Mouse (Mus musculus): ENCODE results near the gene Pgp. TPM values are rescaled to one million over a fixed set of nuclear protein-coding genes. Genes with fewer than 3 reads are reported as not detected.

Pgp gene
- polyA plus RNA-seq, 1 experiment from 2014 or later = 60.0 TPM

DNA sequence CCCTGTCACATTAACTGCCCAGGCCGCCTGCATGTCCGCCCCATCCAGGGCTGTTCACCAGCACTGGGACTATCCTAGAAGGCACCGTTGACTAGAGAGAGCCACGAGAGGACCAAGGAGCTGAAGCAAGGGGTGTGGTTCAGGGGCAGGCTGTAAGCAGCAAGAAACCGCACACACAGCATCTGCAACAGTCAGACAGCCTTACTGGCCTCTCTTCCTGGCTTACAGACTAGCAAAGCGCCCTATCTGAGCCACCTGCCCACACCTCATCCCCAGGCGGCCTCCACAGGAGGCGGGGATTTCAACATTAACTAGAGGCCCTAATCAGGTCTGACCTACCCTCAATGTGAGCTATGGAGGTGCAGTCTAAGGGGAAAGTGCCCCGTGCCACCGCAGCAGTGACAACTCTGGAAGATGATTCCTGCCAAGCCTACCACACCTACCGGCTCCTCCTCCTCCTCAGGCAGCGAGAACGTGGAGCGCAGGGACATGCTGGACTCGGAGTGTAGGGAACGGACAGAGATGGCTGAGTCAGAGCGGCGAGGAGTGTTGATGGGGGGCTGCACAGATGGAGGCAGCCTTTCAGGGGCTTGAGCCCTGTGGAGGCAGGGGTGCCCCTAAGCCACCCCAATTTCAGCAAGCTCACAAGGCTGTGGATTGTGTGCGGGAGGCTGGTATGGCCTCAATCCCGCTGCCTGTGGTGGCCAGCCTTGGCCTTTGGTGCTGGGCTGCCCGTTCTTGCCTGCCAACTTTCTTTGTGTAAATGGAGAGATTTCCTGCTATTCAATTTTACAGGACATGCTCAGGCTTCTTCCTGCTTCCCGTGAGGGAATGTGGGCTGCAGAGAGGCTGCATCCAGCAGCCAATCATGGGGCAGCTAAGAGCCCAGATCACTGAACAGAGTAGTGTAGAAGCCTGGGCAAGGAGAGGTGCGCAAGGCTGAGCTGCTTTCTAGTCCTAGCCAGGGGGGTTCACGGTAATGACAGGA lies 44.4 kb downstream of the Pgp start:
- H3K36me3 ChIP-seq = peaks cover 90% of the 10 kb centered on the region
- no peak overlapping the region for H3K4me2 ChIP-seq (replicated peaks)
- H3K9ac ChIP-seq (replicated peaks) = no peak overlapping the region

DNA sequence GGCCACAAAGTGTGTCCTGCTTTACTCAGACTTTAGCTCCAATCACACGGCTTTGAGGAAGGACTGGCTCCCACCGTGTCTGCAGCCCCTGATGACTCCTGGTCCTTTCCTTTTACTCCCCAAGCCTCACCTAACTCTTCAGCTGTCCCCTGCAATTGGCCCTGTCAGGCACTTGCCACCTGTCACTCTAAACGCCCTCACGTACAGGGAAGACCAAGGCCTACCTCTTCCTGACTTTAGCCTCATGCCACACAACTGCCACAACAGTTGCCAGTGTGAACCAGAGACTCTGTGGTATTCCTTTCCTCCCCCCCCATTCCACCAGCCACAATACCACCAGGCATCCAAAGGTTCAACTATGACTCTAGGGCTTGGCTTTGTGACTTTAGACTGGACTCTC lies 50.3 kb downstream of the Pgp start:
- ATAC-seq (ENCODE audit: low FRiP score, low read depth) = no peak
- Histone ChIP-seq H3K4me2 (replicated peaks) (no peak overlapping the region), H3K9me3 (no peaks in the 10 kb centered on the region), H3K36me3 (peaks cover 47% of the 10 kb centered on the region), H3K27ac (replicated peaks) (no peak overlapping the region), H3K4me3 (no peak overlapping the region), H3K27me3 (no peaks in the 10 kb centered on the region), H3K9ac (replicated peaks) (no peak overlapping the region), H3K4me1 (0 out of 2 replicates have a peak, but pooled peaks cover 3% of the 10 kb centered on the region)
- 89% methylated on average over 4 of the region's 4 CpGs for WGBS

More for the DNA sequence above, 44.4 kb downstream of the Pgp start:
- H3K27ac ChIP-seq (replicated peaks) = no peak overlapping the region
- H3K9me3 ChIP-seq = no peaks in the 10 kb centered on the region
- 89% methylated on average over 24 of the region's 24 CpGs for WGBS
- H3K27me3 ChIP-seq = no peaks in the 10 kb centered on the region
- no peak for ATAC-seq (ENCODE audit: low FRiP score, low read depth)
- no peak overlapping the region for H3K4me3 ChIP-seq
- no peaks in the 10 kb centered on the region for H3K4me1 ChIP-seq

Other genes with a start within 250 kb of the Pgp start
- 13.9 and 14.7 TPM in 2 replicates for gene Tedc2, start 249.5 kb upstream of the Pgp start, polyA plus RNA-seq (2016; fragmentation: Nextera tagmentation; extraction: Ambion mirVana)
- gene Ccnf, start 218.9 kb upstream of the Pgp start, polyA plus RNA-seq (2016; fragmentation: Nextera tagmentation; extraction: Ambion mirVana) = 76.5 and 77.3 TPM in 2 replicates
- gene Abca17, start 119.3 kb upstream of the Pgp start, polyA plus RNA-seq (2016; fragmentation: Nextera tagmentation; extraction: Ambion mirVana) = 0.41 TPM in 1 of 2 replicates, not detected in the other
- 19.2 and 21.2 TPM in 2 replicates for gene Abca3, start 118.4 kb upstream of the Pgp start, polyA plus RNA-seq (2016; fragmentation: Nextera tagmentation; extraction: Ambion mirVana)
- gene Rnps1, start 55.8 kb upstream of the Pgp start, polyA plus RNA-seq (2016; fragmentation: Nextera tagmentation; extraction: Ambion mirVana) = 367 and 378 TPM in 2 replicates
- gene Eci1, start 43.8 kb upstream of the Pgp start, polyA plus RNA-seq (2016; fragmentation: Nextera tagmentation; extraction: Ambion mirVana) = 53.7 and 68.0 TPM in 2 replicates
- gene Dnase1l2, start 27.3 kb upstream of the Pgp start, polyA plus RNA-seq (2016; fragmentation: Nextera tagmentation; extraction: Ambion mirVana) = 5.3 and 5.5 TPM in 2 replicates
- 36.5 and 41.9 TPM in 2 replicates for gene E4f1, start 79 bp upstream of the Pgp start, polyA plus RNA-seq (2016; fragmentation: Nextera tagmentation; extraction: Ambion mirVana)
- gene Bricd5, start 3.5 kb downstream of the Pgp start, polyA plus RNA-seq (2016; fragmentation: Nextera tagmentation; extraction: Ambion mirVana) = 0.34 TPM in 1 of 2 replicates, not detected in the other
- gene Mlst8, start 8.7 kb downstream of the Pgp start, polyA plus RNA-seq (2016; fragmentation: Nextera tagmentation; extraction: Ambion mirVana) = 37.0 TPM in 2 replicates
- gene Caskin1, start 18.2 kb downstream of the Pgp start, polyA plus RNA-seq (2016; fragmentation: Nextera tagmentation; extraction: Ambion mirVana) = 20.2 and 23.0 TPM in 2 replicates
- gene Traf7, start 57.5 kb downstream of the Pgp start, polyA plus RNA-seq (2016; fragmentation: Nextera tagmentation; extraction: Ambion mirVana) = 92.4 and 94.9 TPM in 2 replicates
- gene Rab26, start 63.8 kb downstream of the Pgp start, polyA plus RNA-seq (2016; fragmentation: Nextera tagmentation; extraction: Ambion mirVana) = 1.9 and 2.2 TPM in 2 replicates
- 25.1 and 27.1 TPM in 2 replicates for gene Pkd1, start 79.4 kb downstream of the Pgp start, polyA plus RNA-seq (2016; fragmentation: Nextera tagmentation; extraction: Ambion mirVana)
- gene Tsc2, start 162.2 kb downstream of the Pgp start, polyA plus RNA-seq (2016; fragmentation: Nextera tagmentation; extraction: Ambion mirVana) = 82.2 and 89.6 TPM in 2 replicates
- 14.3 and 14.9 TPM in 2 replicates for gene Nthl1, start 162.3 kb downstream of the Pgp start, polyA plus RNA-seq (2016; fragmentation: Nextera tagmentation; extraction: Ambion mirVana)
- 26.4 and 33.8 TPM in 2 replicates for gene Slc9a3r2, start 179.9 kb downstream of the Pgp start, polyA plus RNA-seq (2016; fragmentation: Nextera tagmentation; extraction: Ambion mirVana)
- not detected in 2 replicates for gene Npw, start 188.1 kb downstream of the Pgp start, polyA plus RNA-seq (2016; fragmentation: Nextera tagmentation; extraction: Ambion mirVana)
- 23.5 and 25.0 TPM in 2 replicates for gene Zfp598, start 199.3 kb downstream of the Pgp start, polyA plus RNA-seq (2016; fragmentation: Nextera tagmentation; extraction: Ambion mirVana)
- gene Syngr3, start 219.6 kb downstream of the Pgp start, polyA plus RNA-seq (2016; fragmentation: Nextera tagmentation; extraction: Ambion mirVana) = 27.6 and 31.7 TPM in 2 replicates
- 43.9 and 48.4 TPM in 2 replicates for gene Gfer, start 225.8 kb downstream of the Pgp start, polyA plus RNA-seq (2016; fragmentation: Nextera tagmentation; extraction: Ambion mirVana)
- 1.7 and 2.2 TPM in 2 replicates for gene Noxo1, start 225.8 kb downstream of the Pgp start, polyA plus RNA-seq (2016; fragmentation: Nextera tagmentation; extraction: Ambion mirVana)
- gene Tbl3, start 237.3 kb downstream of the Pgp start, polyA plus RNA-seq (2016; fragmentation: Nextera tagmentation; extraction: Ambion mirVana) = 86.8 and 97.6 TPM in 2 replicates
- 0.24 TPM in 1 of 2 replicates, not detected in the other for gene Rnf151, start 247.7 kb downstream of the Pgp start, polyA plus RNA-seq (2016; fragmentation: Nextera tagmentation; extraction: Ambion mirVana)
- 892 and 929 TPM in 2 replicates for gene Rps2, start 247.7 kb downstream of the Pgp start, polyA plus RNA-seq (2016; fragmentation: Nextera tagmentation; extraction: Ambion mirVana)